Mouse (Mus musculus): ENCODE results near the gene Olfr1012. TPM values are rescaled to one million over a fixed set of nuclear protein-coding genes. Genes with fewer than 3 reads are reported as not detected.

Gene Olfr1012
- not detected in 2 replicates for polyA plus RNA-seq (2011; ENCODE audit: insufficient read length, low read depth, missing spikeins)

GRCm38 (mm10) chr2:85762666-85763065 is at the start of gene Olfr1012:
Olfr1012 (minus strand) TSS chr2:85762766.
- TF ChIP-seq POLR2A (IDR thresholded peaks at IDR 0.05; ENCODE audit: low read depth, low read length) (no peak), CTCF (IDR thresholded peaks at IDR 0.05; ENCODE audit: borderline replicate concordance, insufficient read depth, low read length) (no peak)
- no peak within 1 kb of the TSS for H3K4me3 ChIP-seq (ENCODE audit: insufficient read depth, low read length)
- H3K27ac ChIP-seq (ENCODE audit: insufficient read depth, low read length), result no peak within 1 kb of the TSS
- no peaks in the 10 kb centered on the region for H3K4me1 ChIP-seq (ENCODE audit: control insufficient read depth, insufficient read depth, low read length)

GRCm38 (mm10) chr2:85804501-85804900 is 41.9 kb upstream of the Olfr1012 start:
- TF ChIP-seq CTCF (IDR thresholded peaks at IDR 0.05; ENCODE audit: borderline replicate concordance, insufficient read depth, low read length) (no peak), POLR2A (IDR thresholded peaks at IDR 0.05; ENCODE audit: low read depth, low read length) (no peak)
- H3K27ac ChIP-seq (ENCODE audit: insufficient read depth, low read length), result no peak overlapping the region

GRCm38 (mm10) chr2:85802444-85802843 is 39.9 kb upstream of the Olfr1012 start, which contains the start of gene Olfr1016:
Olfr1016 (minus strand) TSS chr2:85802544.
- no peak for TF ChIP-seq POLR2A (IDR thresholded peaks at IDR 0.05; ENCODE audit: low read depth, low read length)
- TF ChIP-seq CTCF (IDR thresholded peaks at IDR 0.05; ENCODE audit: borderline replicate concordance, insufficient read depth, low read length), result no peak
- Histone ChIP-seq H3K4me1 (ENCODE audit: control insufficient read depth, insufficient read depth, low read length) (no peaks in the 10 kb centered on the region), H3K27ac (ENCODE audit: insufficient read depth, low read length) (no peak within 1 kb of the TSS), H3K4me3 (ENCODE audit: insufficient read depth, low read length) (no peak within 1 kb of the TSS)

More at GRCm38 (mm10) chr2:85804501-85804900, 41.9 kb upstream of the Olfr1012 start:
- no peak overlapping the region for H3K4me3 ChIP-seq (ENCODE audit: insufficient read depth, low read length)
- no peaks in the 10 kb centered on the region for H3K4me1 ChIP-seq (ENCODE audit: control insufficient read depth, insufficient read depth, low read length)

- no peaks in the 10 kb centered on the region for H3K4me1 ChIP-seq (ENCODE audit: control insufficient read depth, insufficient read depth, low read length)
- no peak overlapping the region for H3K4me3 ChIP-seq (ENCODE audit: insufficient read depth, low read length)
- TF ChIP-seq POLR2A (IDR thresholded peaks at IDR 0.05; ENCODE audit: low read depth, low read length), result no peak
- TF ChIP-seq CTCF (IDR thresholded peaks at IDR 0.05; ENCODE audit: borderline replicate concordance, insufficient read depth, low read length), result no peak
- no peak overlapping the region for H3K27ac ChIP-seq (ENCODE audit: insufficient read depth, low read length)
These were observed 29.8 kb upstream of the Olfr1012 start for GRCm38 (mm10) chr2:85792331-85792730.

GRCm38 (mm10) chr2:85781717-85782116 is 19.2 kb upstream of the Olfr1012 start, which contains the start of gene Olfr1015:
Olfr1015 (plus strand) TSS chr2:85782017.
- Histone ChIP-seq H3K27ac (ENCODE audit: insufficient read depth, low read length) (no peak within 1 kb of the TSS), H3K4me1 (ENCODE audit: control insufficient read depth, insufficient read depth, low read length) (no peaks in the 10 kb centered on the region), H3K4me3 (ENCODE audit: insufficient read depth, low read length) (no peak within 1 kb of the TSS)
- TF ChIP-seq CTCF (IDR thresholded peaks at IDR 0.05; ENCODE audit: borderline replicate concordance, insufficient read depth, low read length) (no peak), POLR2A (IDR thresholded peaks at IDR 0.05; ENCODE audit: low read depth, low read length) (no peak)

GRCm38 (mm10) chr2:85772413-85772812 is 9.8 kb upstream of the Olfr1012 start, which contains the start of gene Olfr1014:
Olfr1014 (plus strand) TSS chr2:85772713.
- no peak within 1 kb of the TSS for H3K4me3 ChIP-seq (ENCODE audit: insufficient read depth, low read length)
- H3K27ac ChIP-seq (ENCODE audit: insufficient read depth, low read length), result no peak within 1 kb of the TSS
- TF ChIP-seq CTCF (IDR thresholded peaks at IDR 0.05; ENCODE audit: borderline replicate concordance, insufficient read depth, low read length), result no peak
- TF ChIP-seq POLR2A (IDR thresholded peaks at IDR 0.05; ENCODE audit: low read depth, low read length), result no peak
- H3K4me1 ChIP-seq (ENCODE audit: control insufficient read depth, insufficient read depth, low read length), result no peaks in the 10 kb centered on the region

- Histone ChIP-seq H3K4me3 (ENCODE audit: insufficient read depth, low read length) (no peak within 1 kb of the TSS), H3K4me1 (ENCODE audit: control insufficient read depth, insufficient read depth, low read length) (no peaks in the 10 kb centered on the region), H3K27ac (ENCODE audit: insufficient read depth, low read length) (no peak within 1 kb of the TSS)
- TF ChIP-seq POLR2A (IDR thresholded peaks at IDR 0.05; ENCODE audit: low read depth, low read length) (no peak), CTCF (IDR thresholded peaks at IDR 0.05; ENCODE audit: borderline replicate concordance, insufficient read depth, low read length) (no peak)
These were observed 4.2 kb upstream of the Olfr1012 start, which contains the start of gene Olfr1013 for GRCm38 (mm10) chr2:85766798-85767197. Olfr1013 (plus strand) TSS chr2:85767098.

- no peak for TF ChIP-seq CTCF (IDR thresholded peaks at IDR 0.05; ENCODE audit: borderline replicate concordance, insufficient read depth, low read length)
- no peak for TF ChIP-seq POLR2A (IDR thresholded peaks at IDR 0.05; ENCODE audit: low read depth, low read length)
- H3K4me1 ChIP-seq (ENCODE audit: control insufficient read depth, insufficient read depth, low read length), result no peaks in the 10 kb centered on the region
- H3K27ac ChIP-seq (ENCODE audit: insufficient read depth, low read length), result no peak overlapping the region
- no peak overlapping the region for H3K4me3 ChIP-seq (ENCODE audit: insufficient read depth, low read length)
These were observed 8.7 kb downstream of the Olfr1012 start for GRCm38 (mm10) chr2:85753822-85754221.

- Histone ChIP-seq H3K4me1 (ENCODE audit: control insufficient read depth, insufficient read depth, low read length) (no peaks in the 10 kb centered on the region), H3K4me3 (ENCODE audit: insufficient read depth, low read length) (no peak overlapping the region), H3K27ac (ENCODE audit: insufficient read depth, low read length) (no peak overlapping the region)
- TF ChIP-seq POLR2A (IDR thresholded peaks at IDR 0.05; ENCODE audit: low read depth, low read length), result no peak
- no peak for TF ChIP-seq CTCF (IDR thresholded peaks at IDR 0.05; ENCODE audit: borderline replicate concordance, insufficient read depth, low read length)
These were observed 36.8 kb downstream of the Olfr1012 start for GRCm38 (mm10) chr2:85725793-85726192.

- no peaks in the 10 kb centered on the region for H3K4me1 ChIP-seq (ENCODE audit: control insufficient read depth, insufficient read depth, low read length)
These were observed 47.4 kb downstream of the Olfr1012 start, which contains the start of gene Olfr1009 for GRCm38 (mm10) chr2:85715119-85715518. Olfr1009 (plus strand) TSS chr2:85715419.

More at GRCm38 (mm10) chr2:85715119-85715518, 47.4 kb downstream of the Olfr1012 start, which contains the start of gene Olfr1009:
- no peak within 1 kb of the TSS for H3K4me3 ChIP-seq (ENCODE audit: insufficient read depth, low read length)
- no peak within 1 kb of the TSS for H3K27ac ChIP-seq (ENCODE audit: insufficient read depth, low read length)
- no peak for TF ChIP-seq CTCF (IDR thresholded peaks at IDR 0.05; ENCODE audit: borderline replicate concordance, insufficient read depth, low read length)
- TF ChIP-seq POLR2A (IDR thresholded peaks at IDR 0.05; ENCODE audit: low read depth, low read length), result no peak
